In the genomic region with DNA sequence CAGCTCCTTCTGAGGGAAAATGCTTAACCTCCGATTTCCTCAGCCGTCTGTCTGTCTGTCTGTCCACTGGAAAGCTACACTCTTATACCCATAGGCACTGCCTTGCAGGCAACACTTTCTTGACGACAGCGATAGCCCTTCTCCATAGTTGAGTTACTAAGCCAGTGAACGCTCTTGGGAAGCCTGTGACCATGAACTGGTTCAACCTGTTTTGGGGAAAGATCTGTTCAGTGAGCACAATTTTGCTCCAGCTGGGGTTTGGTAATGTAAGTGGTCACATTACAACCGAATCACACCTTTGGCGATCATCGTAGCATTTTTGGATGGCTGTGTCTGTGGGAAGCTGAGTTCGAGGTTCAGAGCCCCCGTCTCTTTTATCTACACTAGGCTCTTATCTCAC, we compare ENCODE assay signal across 22 mouse cellular contexts. TPM values are rescaled to one million over a fixed set of nuclear protein-coding genes. Genes with fewer than 3 reads are reported as not detected.
DNase-seq lines count a peak whose midpoint lies in the region; ATAC-seq and TF ChIP-seq lines count a peak whose summit lies in the region.
"Had no signal": no experiment of that assay in that cellular context is flagged by ENCODE, and none has a peak within 500 bp of the region (broad histone marks: within the 10 kb centered on the region; RNA-seq: fewer than 3 reads in every experiment).

No protein-coding gene starts in this region.

- DNase-seq in lung, postnatal 0 days (ENCODE audit: low spot score), result peak; percentile 49
- no peak for DNase-seq in lung, postnatal 25 days (ENCODE audit: low spot score)
- peak; percentile 73 for DNase-seq in embryonic facial prominence, embryonic 14.5 days (ENCODE audit: low spot score)
- no peak for DNase-seq in spleen, postnatal 10 days (ENCODE audit: low spot score in 2 of 2)
- DNase-seq: cerebellum, postnatal 25 days; forebrain, postnatal 0 days; heart, postnatal 4 days; thymus, adult 2 months had no signal

- no peaks in the 10 kb centered on the region for H3K4me1 ChIP-seq in intestine, embryonic 15.5 days (replicated peaks)
- H3K4me1 ChIP-seq in intestine, embryonic 16.5 days (ENCODE audit: control insufficient read depth, insufficient read depth, low read length), result peaks cover 7% of the 10 kb centered on the region; the same call in 1 of the 2 replicates
- H3K4me1 ChIP-seq in lung, postnatal 0 days (ENCODE audit: insufficient read depth, low read depth, low read length), result peaks cover 5% of the 10 kb centered on the region; the same call in 1 of the 2 replicates
- peaks cover 9% of the 10 kb centered on the region for H3K4me1 ChIP-seq in embryonic facial prominence, embryonic 14.5 days (ENCODE audit: control insufficient read depth, insufficient read depth, low read length)
- H3K4me1 ChIP-seq in stomach, embryonic 16.5 days (ENCODE audit: control insufficient read depth, insufficient read depth, low read length), result peaks cover 5% of the 10 kb centered on the region; the same call in 1 of the 2 replicates

- H3K4me3 ChIP-seq in intestine, embryonic 15.5 days (replicated peaks), result no peak overlapping the region
- H3K4me3 ChIP-seq in intestine, embryonic 16.5 days (ENCODE audit: low read length), result no peak overlapping the region
- no peak overlapping the region for H3K4me3 ChIP-seq in lung, postnatal 0 days (ENCODE audit: low read depth, low read length)
- H3K4me3 ChIP-seq in embryonic facial prominence, embryonic 14.5 days (ENCODE audit: low read depth, low read length), result no peak overlapping the region
- no peak overlapping the region for H3K4me3 ChIP-seq in stomach, embryonic 16.5 days (replicated peaks; ENCODE audit: low read length)
- H3K4me3 ChIP-seq: heart, embryonic 13.5 days; lung, embryonic 15.5 days had no signal

- no peak overlapping the region for H3K9ac ChIP-seq in intestine, embryonic 15.5 days
- H3K9ac ChIP-seq in intestine, embryonic 16.5 days (ENCODE audit: low read depth, low read length), result no peak overlapping the region
- H3K9ac ChIP-seq in lung, postnatal 0 days (replicated peaks; ENCODE audit: low read depth), result no peak overlapping the region
- H3K9ac ChIP-seq in embryonic facial prominence, embryonic 14.5 days (ENCODE audit: low read depth, low read length), result no peak overlapping the region
- no peak overlapping the region for H3K9ac ChIP-seq in stomach, embryonic 16.5 days (ENCODE audit: low read length)
- H3K9ac ChIP-seq: forebrain, postnatal 0 days; heart, embryonic 13.5 days; lung, embryonic 15.5 days had no signal

- ATAC-seq in intestine, embryonic 15.5 days, result peak; percentile 49; the same call in 1 of the 2 replicates
- ATAC-seq in intestine, embryonic 16.5 days, result no peak
- ATAC-seq in lung, postnatal 0 days, result peak; percentile 64
- peak; percentile 30; the same call in 1 of the 2 replicates for ATAC-seq in embryonic facial prominence, embryonic 14.5 days (ENCODE audit: low read depth)
- ATAC-seq in stomach, embryonic 16.5 days (ENCODE audit: insufficient read depth, low FRiP score), result peak; percentile 40; the same call in 1 of the 2 replicates
- ATAC-seq: activated CD4-positive, CD25-positive, alpha-beta regulatory T cell, adult 4 months; forebrain, postnatal 0 days; hindbrain, embryonic 16.5 days had no signal

- no peak for TF ChIP-seq CTCF in lung, postnatal 0 days (IDR thresholded peaks at IDR 0.05)

- no peaks in the 10 kb centered on the region for H3K27me3 ChIP-seq in intestine, embryonic 15.5 days (replicated peaks)
- no peaks in the 10 kb centered on the region for H3K27me3 ChIP-seq in intestine, embryonic 16.5 days (replicated peaks; ENCODE audit: control insufficient read depth, insufficient read depth, low read length)
- no peaks in the 10 kb centered on the region for H3K27me3 ChIP-seq in lung, postnatal 0 days (replicated peaks; ENCODE audit: insufficient read depth, low read length)
- no peaks in the 10 kb centered on the region for H3K27me3 ChIP-seq in embryonic facial prominence, embryonic 14.5 days (replicated peaks; ENCODE audit: control insufficient read depth, insufficient read depth, low read length)
- no peaks in the 10 kb centered on the region for H3K27me3 ChIP-seq in stomach, embryonic 16.5 days (ENCODE audit: control insufficient read depth, insufficient read depth, low read length)
- H3K27me3 ChIP-seq: heart, embryonic 13.5 days; lung, embryonic 15.5 days had no signal

- H3K9me3 ChIP-seq in intestine, embryonic 15.5 days, result no peaks in the 10 kb centered on the region
- no peaks in the 10 kb centered on the region for H3K9me3 ChIP-seq in intestine, embryonic 16.5 days (ENCODE audit: control insufficient read depth, low read length)
- no peaks in the 10 kb centered on the region for H3K9me3 ChIP-seq in lung, postnatal 0 days (ENCODE audit: low read length)
- no peaks in the 10 kb centered on the region for H3K9me3 ChIP-seq in embryonic facial prominence, embryonic 14.5 days (ENCODE audit: control insufficient read depth, low read length)
- H3K9me3 ChIP-seq in stomach, embryonic 16.5 days (replicated peaks; ENCODE audit: control insufficient read depth, low read length), result no peaks in the 10 kb centered on the region
- H3K9me3 ChIP-seq: heart, embryonic 13.5 days; lung, embryonic 15.5 days had no signal

- H3K4me2 ChIP-seq in intestine, embryonic 15.5 days (replicated peaks), result no peak overlapping the region
- H3K4me2 ChIP-seq in intestine, embryonic 16.5 days (ENCODE audit: low read depth, low read length), result no peak overlapping the region
- no peak overlapping the region for H3K4me2 ChIP-seq in lung, postnatal 0 days (replicated peaks; ENCODE audit: low read depth, low read length)
- no peak overlapping the region for H3K4me2 ChIP-seq in embryonic facial prominence, embryonic 14.5 days (ENCODE audit: low read depth, low read length)
- H3K4me2 ChIP-seq in stomach, embryonic 16.5 days (ENCODE audit: low read depth, low read length), result no peak overlapping the region
- H3K4me2 ChIP-seq: heart, embryonic 13.5 days; lung, embryonic 15.5 days had no signal

- H3K27ac ChIP-seq in intestine, embryonic 15.5 days, result no peak overlapping the region
- H3K27ac ChIP-seq in intestine, embryonic 16.5 days (ENCODE audit: low read length), result no peak overlapping the region
- no peak overlapping the region for H3K27ac ChIP-seq in lung, postnatal 0 days (ENCODE audit: low read length)
- H3K27ac ChIP-seq in embryonic facial prominence, embryonic 14.5 days (replicated peaks; ENCODE audit: low read depth, low read length), result no peak overlapping the region
- H3K27ac ChIP-seq in stomach, embryonic 16.5 days (ENCODE audit: low read length), result no peak overlapping the region
- H3K27ac ChIP-seq: lung, embryonic 15.5 days had no signal

- no peaks in the 10 kb centered on the region for H3K36me3 ChIP-seq in intestine, embryonic 15.5 days
- no peaks in the 10 kb centered on the region for H3K36me3 ChIP-seq in intestine, embryonic 16.5 days (ENCODE audit: control insufficient read depth, insufficient read depth, low read length)
- no peaks in the 10 kb centered on the region for H3K36me3 ChIP-seq in lung, postnatal 0 days (ENCODE audit: insufficient read depth, low read length)
- no peaks in the 10 kb centered on the region for H3K36me3 ChIP-seq in embryonic facial prominence, embryonic 14.5 days (ENCODE audit: control insufficient read depth, insufficient read depth, low read length)
- H3K36me3 ChIP-seq in stomach, embryonic 16.5 days (ENCODE audit: control insufficient read depth, insufficient read depth, low read length), result no peaks in the 10 kb centered on the region
- H3K36me3 ChIP-seq: heart, embryonic 13.5 days; lung, embryonic 15.5 days had no signal

- no peak for TF ChIP-seq EP300 in lung, postnatal 0 days (IDR thresholded peaks at IDR 0.05)

- WGBS in intestine, embryonic 15.5 days, result 80% methylated on average over 10 of the region's 10 CpGs
- 78% methylated on average over 10 of the region's 10 CpGs for WGBS in intestine, embryonic 16.5 days
- WGBS in lung, postnatal 0 days, result 55% methylated on average over 10 of the region's 10 CpGs
- 78% methylated on average over 10 of the region's 10 CpGs for WGBS in embryonic facial prominence, embryonic 14.5 days
- WGBS in stomach, embryonic 16.5 days, result 67% methylated on average over 10 of the region's 10 CpGs

RNA-seq across cellular contexts. Expression of gene Msgn1, which starts 14.3 kb away (rescaled TPM):
- polyA plus RNA-seq in intestine, embryonic 15.5 days (2015; fragmentation: Nextera tagmentation; extraction: Ambion mirVana), result not detected in 2 replicates
- not detected in 2 replicates for polyA plus RNA-seq in intestine, embryonic 16.5 days (2015; fragmentation: Nextera tagmentation; extraction: Ambion mirVana)
- not detected in 2 replicates for polyA plus RNA-seq in lung, postnatal 0 days (2015; fragmentation: Nextera tagmentation; extraction: Ambion mirVana)
- polyA plus RNA-seq in embryonic facial prominence, embryonic 14.5 days (2014; fragmentation: Nextera tagmentation; extraction: Ambion mirVana), result 0.37 TPM in 1 of 2 replicates, not detected in the other
- not detected in 2 replicates for polyA plus RNA-seq in stomach, embryonic 16.5 days (2015; fragmentation: Nextera tagmentation; extraction: Ambion mirVana)
- polyA plus RNA-seq: activated CD4-positive, CD25-positive, alpha-beta regulatory T cell, adult 4 months; C2C12; forebrain, postnatal 0 days; gonadal fat pad, adult 2 months; heart, embryonic 13.5 days; hindbrain, embryonic 16.5 days; large intestine, adult 2 months; liver, adult 2 months; lung, embryonic 15.5 days; midbrain, postnatal 0 days; neural tube, embryonic 11.5 days; urinary bladder, adult 2 months had no signal

RNA-seq across cellular contexts. Expression of gene Gen1, which starts 42.5 kb away (rescaled TPM):
- polyA plus RNA-seq in intestine, embryonic 15.5 days (2015; fragmentation: Nextera tagmentation; extraction: Ambion mirVana), result 7.3 and 7.7 TPM in 2 replicates
- polyA plus RNA-seq in intestine, embryonic 16.5 days (2015; fragmentation: Nextera tagmentation; extraction: Ambion mirVana), result 3.6 and 5.1 TPM in 2 replicates
- 0.55 and 0.76 TPM in 2 replicates for polyA plus RNA-seq in lung, postnatal 0 days (2015; fragmentation: Nextera tagmentation; extraction: Ambion mirVana)
- 7.2 and 7.5 TPM in 2 replicates for polyA plus RNA-seq in embryonic facial prominence, embryonic 14.5 days (2014; fragmentation: Nextera tagmentation; extraction: Ambion mirVana)
- 6.8 and 8.2 TPM in 2 replicates for polyA plus RNA-seq in stomach, embryonic 16.5 days (2015; fragmentation: Nextera tagmentation; extraction: Ambion mirVana)

RNA-seq across cellular contexts. Expression of gene Smc6, which starts 42.6 kb away (rescaled TPM):
- 103 and 134 TPM in 2 replicates for polyA plus RNA-seq in intestine, embryonic 15.5 days (2015; fragmentation: Nextera tagmentation; extraction: Ambion mirVana)
- polyA plus RNA-seq in intestine, embryonic 16.5 days (2015; fragmentation: Nextera tagmentation; extraction: Ambion mirVana), result 87.9 and 102 TPM in 2 replicates
- 98.7 and 113 TPM in 2 replicates for polyA plus RNA-seq in lung, postnatal 0 days (2015; fragmentation: Nextera tagmentation; extraction: Ambion mirVana)
- polyA plus RNA-seq in embryonic facial prominence, embryonic 14.5 days (2014; fragmentation: Nextera tagmentation; extraction: Ambion mirVana), result 134 and 139 TPM in 2 replicates
- 109 and 125 TPM in 2 replicates for polyA plus RNA-seq in stomach, embryonic 16.5 days (2015; fragmentation: Nextera tagmentation; extraction: Ambion mirVana)

Comparison
In these comparisons a context has a peak if more than half of its experiments do, and no peak if none do; other contexts are left out.
1. DNase-seq: peak in lung, postnatal 0 days (single experiment) and embryonic facial prominence, embryonic 14.5 days (single experiment); none in lung, postnatal 25 days (single experiment) and spleen, postnatal 10 days (0 of 2).